Mouse (Mus musculus) bone marrow, adult 2 months (tissue): ENCODE results near the gene Macrod2.

Experiments
- CTCF ChIP-seq: fragments of 200-500 bp; IDR thresholded peaks from 2 replicates; pipeline ENCODE4 v1.5.1; 2011; ENCODE audit warnings: low read length, control low read depth; ENCODE audit not compliant: control insufficient read depth, insufficient read depth
- POLR2A ChIP-seq: fragments of 200-500 bp; IDR thresholded peaks from 2 replicates; pipeline ENCODE4 v1.6.1; 2011; ENCODE audit warnings: low read depth, mild to moderate bottlenecking, control low read depth, low read length, borderline replicate concordance; ENCODE audit not compliant: control insufficient read depth

DNA sequence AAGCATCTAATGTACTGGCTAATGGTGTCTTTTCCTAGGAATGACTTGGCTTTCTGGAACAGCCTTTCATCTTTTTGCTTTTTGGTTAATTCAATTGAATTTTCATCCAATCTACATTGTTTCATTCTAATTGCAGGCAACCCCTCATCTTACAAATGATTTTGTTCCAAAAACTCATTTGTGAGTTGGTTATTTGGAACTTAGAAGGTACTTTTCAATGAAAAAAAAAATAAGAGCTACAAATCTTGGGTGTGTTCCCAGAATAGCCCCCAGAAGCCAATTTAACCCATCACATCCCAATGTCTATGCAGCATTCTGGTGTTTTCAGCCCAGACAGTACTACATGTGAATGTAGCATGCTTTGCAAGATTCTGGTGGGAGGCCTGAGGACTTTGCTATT is 683.1 kb downstream of the Macrod2 start:
- TF ChIP-seq POLR2A, result no peak
- no peak for TF ChIP-seq CTCF
